23 mouse cellular contexts compared by ENCODE assay signal in the genomic region with DNA sequence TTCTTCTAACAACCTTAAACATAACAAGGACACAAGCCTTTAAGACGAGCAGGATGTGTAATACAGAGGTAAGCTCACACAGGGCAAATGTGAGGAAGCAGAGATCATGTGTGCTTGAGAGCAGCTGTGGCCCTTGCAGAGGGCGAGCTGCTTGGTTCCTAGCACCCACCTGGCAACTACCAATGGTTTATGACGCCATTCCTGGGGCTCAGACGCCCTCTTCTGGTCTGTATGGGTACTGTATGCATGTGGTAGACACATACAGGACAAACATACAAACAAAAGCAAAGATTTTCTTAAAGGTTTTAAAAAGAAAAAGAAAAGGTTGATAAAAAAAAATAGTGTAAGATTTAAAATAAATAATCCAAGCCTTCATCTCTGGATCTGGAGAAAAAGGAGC. TPM values are rescaled to one million over a fixed set of nuclear protein-coding genes. Genes with fewer than 3 reads are reported as not detected.
DNase-seq lines count a peak whose midpoint lies in the region; ATAC-seq and TF ChIP-seq lines count a peak whose summit lies in the region.
"Had no signal": no experiment of that assay in that cellular context is flagged by ENCODE, and none has a peak within 500 bp of the region (broad histone marks: within the 10 kb centered on the region; RNA-seq: fewer than 3 reads in every experiment).

No protein-coding gene starts in this region.

- DNase-seq in layer of hippocampus, adult 2 months (ENCODE audit: low spot score in 2 of 2): no peak
- no peak for DNase-seq in layer of hippocampus, postnatal 10 days (ENCODE audit: low spot score in 2 of 2)
- DNase-seq in testis, postnatal 10 days (ENCODE audit: low spot score): no peak
- DNase-seq in MEL (ENCODE audit: low read depth, low spot score): peak; percentile 39
- no peak for DNase-seq in stomach, postnatal 0 days (ENCODE audit: low spot score)
- DNase-seq: adrenal gland, postnatal 10 days; cerebellum, adult 11-12 months; cerebellum, postnatal 36 days; gastrocnemius, postnatal 14 days; heart, adult 18-20 months; heart, postnatal 4 days; kidney, adult 8-10 months; kidney, postnatal 36 days; layer of hippocampus, adult 9-11 months; retina, postnatal 1 day; thymus, postnatal 25 days had no signal

- H3K27ac ChIP-seq in layer of hippocampus, adult 2 months: no peak overlapping the region
- no peak overlapping the region for H3K27ac ChIP-seq in testis, adult 2 months (ENCODE audit: control insufficient read depth, insufficient read depth, low read depth, low read length)
- no peak overlapping the region for H3K27ac ChIP-seq in MEL (ENCODE audit: control insufficient read depth, low read depth, low read length)
- no peak overlapping the region for H3K27ac ChIP-seq in stomach, postnatal 0 days (replicated peaks)
- no peak overlapping the region for H3K27ac ChIP-seq in forebrain, embryonic 15.5 days (replicated peaks)
- H3K27ac ChIP-seq: forebrain, embryonic 10.5 days; limb, embryonic 12.5 days; liver, embryonic 15.5 days had no signal

- no peak overlapping the region for H3K4me3 ChIP-seq in layer of hippocampus, adult 2 months
- H3K4me3 ChIP-seq in testis, adult 2 months (ENCODE audit: control insufficient read depth, low read depth, low read length): no peak overlapping the region
- no peak overlapping the region for H3K4me3 ChIP-seq in MEL (ENCODE audit: control insufficient read depth in 1 of 2, insufficient read depth in 1 of 2, low read depth in 2 of 2, low read length in 2 of 2)
- no peak overlapping the region for H3K4me3 ChIP-seq in stomach, postnatal 0 days (ENCODE audit: low read depth, low read length)
- H3K4me3 ChIP-seq in forebrain, embryonic 15.5 days: no peak overlapping the region
- H3K4me3 ChIP-seq: forebrain, embryonic 10.5 days; limb, embryonic 12.5 days; liver, embryonic 15.5 days had no signal

- no peak for ATAC-seq in stomach, postnatal 0 days (ENCODE audit: low FRiP score, low TSS enrichment)
- no peak for ATAC-seq in forebrain, embryonic 15.5 days (replicated peaks)
- ATAC-seq: activated CD4-positive, CD25-positive, alpha-beta regulatory T cell, adult 4 months; hindbrain, embryonic 16.5 days had no signal

- no peaks in the 10 kb centered on the region for H3K9me3 ChIP-seq in MEL (replicated peaks; ENCODE audit: insufficient read depth, low read length)
- H3K9me3 ChIP-seq in stomach, postnatal 0 days (ENCODE audit: control insufficient read depth, low read length): no peaks in the 10 kb centered on the region
- H3K9me3 ChIP-seq in forebrain, embryonic 15.5 days: no peaks in the 10 kb centered on the region; the same call in 1 of the 2 replicates
- H3K9me3 ChIP-seq: forebrain, embryonic 10.5 days; liver, embryonic 15.5 days had no signal

- no peak for TF ChIP-seq EP300 in MEL (IDR thresholded peaks at IDR 0.05; ENCODE audit: low read depth in 1 of 2, low read length in 2 of 2)
- no peak for TF ChIP-seq EP300 in stomach, postnatal 0 days (optimal IDR thresholded peaks at IDR 0.05)

- no peaks in the 10 kb centered on the region for H3K79me2 ChIP-seq in MEL (ENCODE audit: control insufficient read depth, insufficient read depth, low read length, poor library complexity)

- no peaks in the 10 kb centered on the region for H3K4me1 ChIP-seq in testis, adult 2 months (ENCODE audit: control insufficient read depth, insufficient read depth, low read length)
- H3K4me1 ChIP-seq in MEL (ENCODE audit: control insufficient read depth in 1 of 2, insufficient read depth in 2 of 2, low read length in 2 of 2): no peaks in the 10 kb centered on the region
- no peaks in the 10 kb centered on the region for H3K4me1 ChIP-seq in stomach, postnatal 0 days (replicated peaks; ENCODE audit: control insufficient read depth, insufficient read depth)
- 0 out of 2 replicates have a peak, but pooled peaks cover 3% of the 10 kb centered on the region for H3K4me1 ChIP-seq in forebrain, embryonic 15.5 days
- H3K4me1 ChIP-seq: liver, embryonic 15.5 days had no signal

- WGBS in stomach, postnatal 0 days: 49% methylated on average over 4 of the region's 4 CpGs
- WGBS in forebrain, embryonic 15.5 days: 48% methylated on average over 4 of the region's 4 CpGs

- H3K36me3 ChIP-seq in testis, adult 2 months (ENCODE audit: control insufficient read depth, insufficient read depth, low read length): no peaks in the 10 kb centered on the region
- H3K36me3 ChIP-seq in MEL (ENCODE audit: control insufficient read depth in 1 of 2, insufficient read depth in 2 of 2, low read length in 2 of 2): no peaks in the 10 kb centered on the region
- H3K36me3 ChIP-seq in stomach, postnatal 0 days (ENCODE audit: control insufficient read depth, insufficient read depth, low read length): no peaks in the 10 kb centered on the region
- no peaks in the 10 kb centered on the region for H3K36me3 ChIP-seq in forebrain, embryonic 15.5 days
- H3K36me3 ChIP-seq: forebrain, embryonic 10.5 days; limb, embryonic 12.5 days; liver, embryonic 15.5 days had no signal

- H3K9ac ChIP-seq in MEL (ENCODE audit: control insufficient read depth, low read depth, low read length, poor library complexity, severe bottlenecking): no peak overlapping the region
- H3K9ac ChIP-seq in stomach, postnatal 0 days (ENCODE audit: low read length): no peak overlapping the region
- H3K9ac ChIP-seq in forebrain, embryonic 15.5 days (replicated peaks): no peak overlapping the region
- H3K9ac ChIP-seq: limb, embryonic 12.5 days; liver, embryonic 15.5 days had no signal

- TF ChIP-seq RAD21 in MEL (IDR thresholded peaks at IDR 0.05; ENCODE audit: low read depth, low read length): peak; percentile 53

- H3K27me3 ChIP-seq in testis, adult 2 months (ENCODE audit: control insufficient read depth, insufficient read depth, low read length): no peaks in the 10 kb centered on the region
- peaks cover 0 to 3% of the 10 kb centered on the region in 2 experiments; a peak in 3 of 4 replicates for H3K27me3 ChIP-seq in MEL (ENCODE audit: control insufficient read depth in 1 of 2, insufficient read depth in 2 of 2, low read length in 2 of 2)
- no peaks in the 10 kb centered on the region for H3K27me3 ChIP-seq in stomach, postnatal 0 days (ENCODE audit: control insufficient read depth, insufficient read depth, low read length)
- no peaks in the 10 kb centered on the region for H3K27me3 ChIP-seq in forebrain, embryonic 15.5 days
- H3K27me3 ChIP-seq: limb, embryonic 12.5 days; liver, embryonic 15.5 days had no signal

- no peak overlapping the region for H3K4me2 ChIP-seq in stomach, postnatal 0 days (replicated peaks; ENCODE audit: low read depth)
- H3K4me2 ChIP-seq in forebrain, embryonic 15.5 days (replicated peaks): no peak overlapping the region
- H3K4me2 ChIP-seq: limb, embryonic 12.5 days; liver, embryonic 15.5 days had no signal

- peak; percentile 58 for TF ChIP-seq CTCF in layer of hippocampus, adult 2 months (conservative IDR thresholded peaks at IDR 0.05)
- TF ChIP-seq CTCF in testis, adult 2 months (IDR thresholded peaks at IDR 0.05; ENCODE audit: control insufficient read depth, insufficient read depth, insufficient replicate concordance, low read depth, low read length): peak; percentile 59; the same call in 1 of the 2 replicates
- peak; percentile 35 to 49 (median 43) for TF ChIP-seq CTCF in MEL (IDR thresholded peaks at IDR 0.05 in 2 of 3, conservative IDR thresholded peaks at IDR 0.05 in 1 of 3; ENCODE audit: control insufficient read depth in 1 of 3, insufficient read depth in 1 of 3, low read depth in 2 of 3, low read length in 3 of 3, poor library complexity in 1 of 3, severe bottlenecking in 1 of 3)
- peak; percentile 32 for TF ChIP-seq CTCF in stomach, postnatal 0 days (IDR thresholded peaks at IDR 0.05; ENCODE audit: low read depth)

- TF ChIP-seq POLR2A in testis, adult 2 months (IDR thresholded peaks at IDR 0.05; ENCODE audit: control insufficient read depth, low read depth, low read length): no peak
- no peak for TF ChIP-seq POLR2A in MEL (IDR thresholded peaks at IDR 0.05; ENCODE audit: control insufficient read depth in 1 of 2, insufficient read depth in 1 of 2, low read depth in 1 of 2, low read length in 2 of 2, poor library complexity in 1 of 2)

TF ChIP-seq in MEL, 35 proteins besides CTCF, POLR2A, EP300 and RAD21:
- TF ChIP-seq SMC3 (IDR thresholded peaks at IDR 0.05; ENCODE audit: low read depth, low read length) (peak; percentile 12; the same call in 1 of the 2 replicates), ZC3H11A (IDR thresholded peaks at IDR 0.05; ENCODE audit: low read depth, low read length) (peak; percentile 19; the same call in 1 of the 2 replicates), ZMIZ1 (IDR thresholded peaks at IDR 0.05; ENCODE audit: low read depth, low read length) (no peak), BHLHE40 (IDR thresholded peaks at IDR 0.05; ENCODE audit: borderline replicate concordance, low read depth, low read length) (no peak)

RNA-seq across cellular contexts. Expression of gene Cacna1b, which starts 18.3 kb away (rescaled TPM):
- total RNA-seq in layer of hippocampus, adult 2 months (2021): 10 to 100 TPM; 77.2 to 79.7 TPM
- 100 to 1,000 TPM; 105 to 106 TPM for total RNA-seq in layer of hippocampus, postnatal 10 days (2021)
- 3.6 and 3.8 TPM in 2 replicates for polyA plus RNA-seq in testis, adult 2 months (2012; rRNA removed)
- not detected in 2 replicates for total RNA-seq in MEL (2012; rRNA removed)
- polyA plus RNA-seq in MEL (2012; ENCODE audit: insufficient read depth in 1 of 2, insufficient read length in 2 of 2, low read depth in 1 of 2, low replicate concordance in 2 of 2, missing spikeins in 1 of 2): not detected
- polyA plus RNA-seq in stomach, postnatal 0 days (2015; fragmentation: Nextera tagmentation; extraction: Ambion mirVana): 0.74 and 0.87 TPM in 2 replicates
- polyA plus RNA-seq in forebrain, embryonic 15.5 days (2015; fragmentation: Nextera tagmentation; extraction: Ambion mirVana): 8.4 and 10.6 TPM in 2 replicates
